Mouse (Mus musculus): ENCODE results near the gene Scly.

GRCm38 (mm10) chr1:91289375-91289774 lies 8.8 kb upstream of the Scly start:
- TF ChIP-seq POLR2A (IDR thresholded peaks at IDR 0.05; ENCODE audit: extremely low read depth, insufficient read depth, low read length) = no peak
- TF ChIP-seq CTCF (IDR thresholded peaks at IDR 0.05; ENCODE audit: extremely low read depth, insufficient read depth, low read length) = no peak
